Mouse (Mus musculus) cerebellum, adult 9-11 months (tissue): Measurements from ENCODE around the gene Secisbp2.

Experiments
- DNase-seq: peaks from one replicate; pipeline ENCODE4 v3.0.0; 2022

Secisbp2 gene

DNA sequence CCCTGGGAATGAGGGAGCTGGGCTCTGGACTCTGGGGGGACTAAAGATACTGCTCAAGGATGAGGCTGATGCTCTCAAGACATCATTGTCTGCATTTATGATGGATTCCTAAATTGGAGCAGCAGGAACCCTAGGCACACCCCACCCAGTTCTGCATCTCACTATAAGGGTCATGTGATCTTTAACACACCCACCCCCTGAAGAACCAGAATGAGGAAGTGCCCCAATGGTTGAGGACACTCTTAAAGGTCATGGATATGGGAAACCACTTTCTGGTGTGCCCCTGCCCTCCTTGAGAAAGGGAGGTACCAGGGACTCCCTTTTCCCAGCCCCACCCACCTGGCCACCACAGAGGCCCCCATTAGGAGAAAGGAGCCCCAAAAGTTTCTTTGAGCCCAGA lies 45.0 kb downstream of the Secisbp2 start:
- DNase-seq, result no peak

DNA sequence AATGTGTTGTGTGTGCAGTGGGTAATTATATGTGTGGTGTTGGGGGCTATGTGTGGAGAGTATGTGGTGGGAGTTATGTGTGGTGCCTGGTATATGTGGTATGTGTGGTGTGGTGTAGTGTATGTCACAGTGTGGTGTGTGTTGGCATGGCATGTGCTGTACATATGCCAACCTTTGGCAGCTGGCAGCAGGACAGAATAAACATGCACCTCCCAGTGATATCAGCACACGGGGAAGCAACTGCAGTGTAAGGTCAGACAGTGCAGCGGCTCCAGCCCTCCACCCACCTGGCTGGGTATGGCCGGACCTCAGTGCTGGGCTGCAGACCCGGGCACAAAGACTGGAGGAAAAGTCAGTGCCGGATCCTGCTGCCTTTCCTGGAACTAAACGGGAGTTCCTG lies 46.0 kb downstream of the Secisbp2 start:
- DNase-seq, result no peak

DNA sequence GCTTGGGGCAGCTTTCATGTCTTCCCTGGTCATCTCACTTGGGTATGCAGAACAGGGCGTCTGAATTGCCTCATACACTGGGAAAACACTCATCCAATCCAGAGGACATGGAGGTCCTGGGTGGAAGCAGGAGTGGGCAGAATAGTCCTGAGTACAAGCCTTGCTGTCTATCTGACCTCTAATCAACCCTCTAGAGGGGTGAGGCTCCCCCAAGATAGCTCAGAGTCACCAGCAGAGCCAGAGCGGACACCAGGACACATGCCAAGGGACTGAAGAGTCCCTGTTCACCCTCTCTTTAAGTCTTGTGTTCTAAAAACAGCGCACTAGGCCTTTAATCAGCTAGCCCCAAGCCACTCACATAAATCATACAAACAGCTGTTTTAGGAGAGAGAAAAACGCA lies 46.4 kb downstream of the Secisbp2 start:
- DNase-seq, result no peak

DNA sequence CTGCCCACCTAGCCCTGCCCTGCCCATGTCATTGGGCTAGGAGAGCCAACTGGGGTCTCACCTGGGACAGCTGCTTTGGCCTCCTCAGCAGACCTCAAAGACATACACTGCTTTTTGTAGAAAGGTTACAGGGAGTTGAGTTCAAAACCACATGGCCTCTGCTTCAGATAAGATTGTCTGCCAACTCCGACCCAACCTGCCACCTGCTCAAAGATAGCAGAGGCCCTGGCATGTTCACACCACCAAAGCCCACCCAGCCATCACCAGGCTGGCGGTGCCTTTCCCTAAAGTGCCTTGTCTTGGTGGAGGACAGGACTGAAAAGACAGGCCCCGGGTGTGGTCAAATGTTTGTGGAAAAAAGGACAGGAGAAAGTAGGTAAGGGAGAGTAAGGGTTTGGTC lies 46.8 kb downstream of the Secisbp2 start:
- DNase-seq, result no peak

DNA sequence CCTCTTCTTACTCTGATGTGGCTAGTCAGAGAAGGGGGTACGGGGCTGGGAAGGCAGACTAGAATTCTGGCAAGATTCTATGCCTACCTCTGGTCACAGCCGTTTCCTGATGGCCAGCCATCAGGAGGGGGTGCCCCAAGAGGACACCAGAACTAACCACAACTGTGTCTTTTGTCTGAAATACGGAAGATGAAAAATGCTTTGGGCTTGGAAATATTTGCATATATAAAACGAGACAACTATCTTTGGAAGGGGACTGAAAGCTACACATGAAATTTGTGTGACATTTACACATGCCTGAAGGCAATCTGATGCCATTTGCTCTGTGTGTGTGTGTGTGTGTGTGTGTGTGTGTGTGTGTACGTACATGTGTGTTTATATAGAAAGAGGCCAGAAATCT lies 52.4 kb downstream of the Secisbp2 start:
- DNase-seq, result no peak

DNA sequence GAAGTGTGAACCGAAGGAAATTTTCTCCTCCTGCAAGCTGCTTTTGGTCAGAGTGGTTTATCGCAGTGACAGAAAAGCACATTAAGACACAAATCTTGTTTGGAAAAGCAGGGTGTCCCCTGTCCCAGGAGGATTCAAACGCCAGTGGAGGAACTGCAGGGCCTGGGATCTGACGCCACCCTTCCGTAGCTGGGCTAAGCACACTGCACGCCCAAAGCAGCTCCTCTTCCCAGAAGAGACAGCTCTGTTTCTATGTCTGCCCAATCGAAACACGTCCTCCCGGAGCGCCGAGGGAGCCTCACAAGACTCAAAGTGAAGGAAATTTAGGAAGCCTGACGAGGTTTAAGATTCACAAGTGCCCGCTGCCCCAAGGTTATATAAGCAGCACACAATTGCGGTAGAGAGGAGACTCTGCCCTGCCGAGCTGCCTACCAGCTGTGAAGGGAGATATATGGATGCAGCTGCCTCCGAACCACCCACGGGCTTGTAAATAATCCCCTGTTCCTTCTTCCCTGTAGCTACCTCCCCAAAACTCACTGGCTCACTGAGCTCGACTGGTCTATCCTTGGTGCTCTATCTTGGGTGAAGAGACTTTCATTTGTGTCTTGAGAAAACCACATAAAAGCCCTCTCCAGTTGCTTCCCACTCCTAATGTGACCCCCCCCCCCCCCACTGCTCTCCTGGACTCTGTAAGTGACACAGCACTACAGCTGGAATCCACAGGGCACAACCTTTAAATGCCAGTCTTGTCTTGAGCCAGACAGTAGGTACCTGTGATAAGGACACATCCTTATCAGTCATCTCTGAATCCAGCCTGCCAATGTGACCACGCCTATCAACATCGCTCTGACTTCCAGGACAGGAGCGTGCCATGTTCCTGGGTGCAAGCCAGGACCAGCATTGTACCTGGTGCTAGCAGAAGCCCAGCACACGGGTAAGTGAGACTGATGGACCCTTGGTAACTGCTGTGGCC lies 54.7 kb downstream of the Secisbp2 start:
- DNase-seq, result no peak

DNA sequence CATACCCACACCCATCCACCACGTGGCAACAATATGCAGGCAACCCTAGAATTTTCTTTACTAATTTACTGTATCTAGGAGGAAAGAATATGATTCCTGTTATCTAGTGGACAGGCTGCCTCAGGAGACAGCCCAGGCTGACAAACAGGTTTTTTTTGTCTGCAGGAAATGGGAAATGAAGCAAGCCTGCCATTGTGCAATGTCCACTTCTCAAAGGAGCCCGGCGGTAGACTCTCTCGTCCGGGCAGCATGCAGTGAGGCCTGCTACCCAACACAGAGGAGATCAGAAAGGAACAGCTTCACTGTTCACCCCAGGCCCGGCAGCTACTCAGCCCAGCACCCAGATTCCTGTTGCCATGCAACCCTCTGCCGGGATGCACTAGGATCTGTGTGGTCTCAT lies 59.2 kb downstream of the Secisbp2 start:
- DNase-seq, result no peak

DNA sequence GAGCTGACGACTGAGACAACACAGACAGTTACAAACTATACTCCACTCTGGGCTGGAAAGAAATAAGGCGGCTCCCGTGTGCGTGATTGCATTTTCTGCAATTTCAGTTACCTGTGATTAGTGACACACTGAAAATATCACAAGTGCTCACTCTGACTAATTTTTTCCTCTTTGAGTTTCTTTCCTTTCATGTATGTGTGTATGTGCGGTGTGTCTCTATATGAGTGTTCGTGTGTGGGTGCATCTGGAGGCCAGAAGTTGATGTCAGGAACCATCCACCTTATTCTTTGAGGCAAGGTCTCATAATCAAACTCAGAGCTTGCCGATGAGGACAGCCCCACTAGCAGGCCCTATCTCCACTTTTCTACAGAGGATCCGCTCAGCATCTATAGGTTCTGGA lies 60.5 kb downstream of the Secisbp2 start:
- DNase-seq, result no peak

DNA sequence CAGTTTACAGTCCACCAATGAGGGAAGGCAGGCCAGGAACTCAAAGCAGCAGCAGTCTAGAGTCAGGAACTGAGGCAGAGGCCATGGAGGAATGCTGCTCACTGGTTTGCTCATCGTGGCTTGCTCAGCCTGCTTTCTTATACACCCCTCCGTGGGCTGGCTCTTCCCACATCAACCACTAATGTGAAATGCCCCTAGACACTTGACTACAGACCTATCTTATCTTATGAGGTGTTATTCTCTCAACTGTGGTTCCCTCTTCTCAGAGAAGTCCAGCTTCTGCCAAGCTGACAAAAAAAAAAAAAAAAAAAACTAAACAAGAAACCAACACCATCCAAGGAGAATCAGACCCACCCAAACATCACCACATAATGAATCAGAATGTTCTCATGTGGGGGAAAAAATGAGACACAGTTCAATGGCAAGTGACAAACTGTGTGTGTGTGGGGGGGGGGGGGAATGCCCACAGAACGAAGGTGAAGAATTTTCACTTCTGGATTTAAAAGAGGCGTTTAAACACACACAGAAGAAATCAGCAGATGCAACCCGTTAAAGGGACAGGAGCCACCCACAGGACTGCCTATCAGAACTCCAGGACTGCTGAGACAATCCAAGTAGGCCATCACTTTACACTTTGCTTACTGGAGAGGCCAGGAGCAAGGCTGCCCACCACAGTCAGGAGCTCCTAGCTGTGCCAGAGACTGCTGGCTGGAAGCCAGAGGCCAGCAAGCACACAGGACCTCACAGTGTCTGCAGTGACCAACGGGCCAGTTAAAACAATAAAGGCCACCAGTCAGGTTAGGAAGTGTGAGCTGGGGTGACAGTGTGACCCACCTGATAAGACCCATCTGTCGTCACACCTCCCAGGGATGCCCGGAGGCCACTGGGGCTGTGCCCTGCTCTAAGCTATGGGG lies 65.1 kb downstream of the Secisbp2 start:
- DNase-seq, result peak; percentile 79

DNA sequence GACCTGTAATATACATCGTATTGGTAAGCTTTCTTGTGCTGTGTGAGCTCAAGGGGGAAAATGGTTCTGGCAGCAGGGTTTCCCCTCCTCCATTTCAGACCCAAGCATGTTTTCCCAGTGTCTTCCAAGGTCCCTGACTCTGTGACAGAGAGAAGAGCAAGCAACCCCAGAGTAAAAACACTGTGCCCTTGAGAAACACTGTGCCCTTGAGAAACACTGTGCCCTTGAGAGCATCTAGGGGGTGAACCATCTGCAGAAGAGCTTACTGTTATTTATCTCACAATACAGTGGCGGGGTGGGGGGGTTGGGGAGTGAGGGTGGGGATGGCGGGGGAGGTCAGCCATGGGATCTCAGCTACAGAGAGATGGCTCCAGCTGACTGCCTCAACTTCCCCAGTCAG lies 67.8 kb downstream of the Secisbp2 start:
- DNase-seq, result no peak

DNA sequence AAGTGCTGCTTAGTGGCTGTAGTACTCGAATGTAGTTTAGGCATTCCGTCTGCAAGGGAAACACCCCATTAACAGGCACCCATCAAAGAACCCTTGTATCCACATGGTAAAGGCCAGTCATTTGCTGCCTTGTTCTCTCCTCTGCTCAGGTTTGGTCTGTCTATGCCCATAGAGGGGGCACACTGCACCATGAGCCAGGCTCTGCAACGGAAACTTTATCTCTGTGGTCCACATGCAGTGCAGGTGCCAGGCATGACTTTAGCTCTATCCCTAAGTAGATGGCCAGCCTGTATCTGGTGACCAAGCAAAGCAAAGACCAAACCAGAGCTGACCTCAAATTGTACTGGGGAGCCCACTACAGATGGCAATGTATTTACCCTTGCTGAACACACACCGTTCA lies 69.1 kb downstream of the Secisbp2 start:
- DNase-seq, result no peak

DNA sequence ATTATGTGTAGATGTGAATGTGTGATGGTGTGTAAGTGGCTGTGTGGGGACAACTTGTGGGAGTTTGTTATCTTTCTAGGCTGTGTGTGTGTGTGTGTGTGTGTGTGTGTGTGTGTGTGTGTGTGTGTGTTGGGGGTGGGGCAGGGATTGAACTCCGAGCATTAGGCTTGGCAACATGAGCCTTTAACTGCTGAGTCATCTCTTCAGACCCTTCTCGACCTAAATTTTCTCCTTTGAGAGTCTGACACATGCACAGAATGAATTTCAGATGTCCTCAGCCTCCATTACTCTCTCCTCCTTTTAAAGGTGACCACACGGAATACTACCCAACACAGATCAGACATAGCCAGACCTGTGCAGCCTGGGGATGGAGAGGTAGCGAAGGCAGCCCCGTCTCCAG lies 71.6 kb downstream of the Secisbp2 start:
- DNase-seq, result no peak

DNA sequence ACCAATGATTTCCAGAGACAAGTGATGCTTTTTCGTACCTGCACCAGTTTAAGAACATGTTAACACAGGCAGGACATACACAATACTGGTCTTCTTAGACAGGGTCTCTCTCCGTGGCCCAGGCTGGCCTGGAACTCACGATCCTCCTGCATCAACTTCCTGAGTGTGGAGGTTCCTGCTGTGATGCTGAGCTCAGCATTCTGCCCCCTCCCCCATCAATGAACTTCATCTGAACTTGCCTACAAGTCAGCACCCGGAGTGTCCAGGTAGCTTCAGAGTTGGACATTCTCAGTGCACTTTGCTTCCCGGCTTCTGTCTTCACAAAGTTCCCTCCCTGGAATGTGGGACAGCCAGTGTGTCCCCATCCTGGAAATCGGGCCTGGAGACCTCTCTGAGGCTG lies 73.1 kb downstream of the Secisbp2 start:
- no peak for DNase-seq

DNA sequence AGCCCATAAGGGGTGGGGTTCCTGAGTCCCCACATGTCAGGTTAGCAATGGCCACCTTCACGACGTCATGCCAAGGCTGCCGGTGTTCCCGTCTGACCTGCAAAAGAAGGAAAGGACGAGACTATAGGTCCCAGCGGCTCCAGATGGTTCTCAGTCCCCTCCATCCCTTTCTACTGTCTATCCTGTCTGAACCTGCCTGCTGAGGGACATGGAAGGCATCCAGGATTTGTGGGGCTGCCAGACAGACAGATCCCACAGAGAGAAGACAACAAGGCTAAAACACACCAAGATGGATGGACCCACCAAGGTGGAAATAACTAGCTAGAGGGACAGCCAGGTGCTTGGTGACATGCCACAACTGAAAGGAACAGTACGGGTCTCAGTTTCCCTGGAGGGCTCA lies 73.9 kb downstream of the Secisbp2 start:
- DNase-seq, result peak; percentile 59

DNA sequence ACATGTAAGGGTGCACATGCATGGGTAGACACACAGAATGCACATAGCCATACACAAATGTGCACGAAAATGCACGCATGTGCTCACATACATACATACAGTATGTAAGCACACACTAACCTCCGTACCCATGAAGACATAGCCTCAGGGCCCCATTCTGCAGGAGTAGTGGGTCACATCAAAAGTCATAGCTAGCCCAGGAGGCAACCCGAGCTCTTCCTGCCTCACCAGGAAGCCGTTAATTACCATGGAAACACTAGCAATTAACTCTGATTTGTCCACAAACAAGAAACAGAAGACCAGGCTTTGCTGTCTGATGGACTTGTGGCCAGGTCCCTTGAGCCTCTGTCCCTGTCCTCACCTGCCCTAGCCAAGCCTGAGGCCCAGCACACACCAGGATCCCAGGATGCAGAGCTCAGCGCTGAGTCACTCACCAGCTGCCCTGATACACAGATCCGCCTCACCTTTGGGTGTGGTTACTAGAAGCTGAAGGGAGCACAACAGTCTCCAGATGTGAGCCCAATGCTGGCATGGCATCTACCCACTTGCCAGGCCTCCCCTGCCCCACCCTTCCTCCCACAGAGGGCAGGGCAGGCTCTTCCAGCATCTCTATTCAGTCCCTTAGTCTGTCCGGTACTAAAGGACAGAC lies 74.6 kb downstream of the Secisbp2 start:
- DNase-seq, result peak; percentile 48

DNA sequence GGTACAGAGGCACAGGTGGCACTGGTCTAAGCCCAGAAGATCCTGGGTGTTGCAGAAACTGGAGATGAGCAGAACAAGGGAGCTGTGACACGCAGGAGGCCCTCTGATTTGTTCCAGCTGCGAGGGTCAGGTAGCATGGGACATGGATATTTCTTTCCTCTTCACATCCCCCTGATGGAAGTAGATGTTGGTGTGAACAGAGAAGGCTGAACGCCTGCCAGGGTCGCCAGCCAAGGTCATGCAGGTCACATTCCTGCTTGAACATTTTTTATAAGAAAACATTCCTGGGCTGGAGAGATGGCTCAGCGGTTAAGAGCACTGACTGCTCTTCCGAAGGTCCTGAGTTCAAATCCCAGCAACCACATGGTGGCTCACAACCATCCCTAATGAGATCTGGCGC lies 75.9 kb downstream of the Secisbp2 start:
- no peak for DNase-seq

DNA sequence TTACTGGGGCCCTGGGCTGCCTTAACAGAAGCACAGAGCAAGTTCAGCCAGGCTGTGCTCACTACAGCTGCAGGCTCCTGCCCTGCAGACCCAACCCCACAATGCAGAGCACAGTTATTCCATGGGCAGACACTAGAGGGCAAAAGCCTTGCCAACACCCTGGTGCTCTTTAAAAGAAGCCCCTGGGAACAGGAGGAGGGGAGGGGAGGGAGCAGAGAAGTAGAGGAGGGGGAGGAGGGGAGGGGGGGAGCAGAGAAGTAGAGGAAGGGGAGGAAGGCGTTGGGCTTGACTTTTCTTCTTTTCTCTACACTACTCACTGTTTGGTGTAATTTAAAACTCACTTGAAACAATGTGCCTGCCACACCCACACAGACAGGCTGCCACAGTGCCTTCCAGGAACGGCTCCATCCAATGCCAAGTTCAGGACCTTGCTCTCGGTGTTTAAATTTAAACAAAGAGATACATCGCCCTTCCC lies 78.4 kb downstream of the Secisbp2 start:
- DNase-seq, result no peak

DNA sequence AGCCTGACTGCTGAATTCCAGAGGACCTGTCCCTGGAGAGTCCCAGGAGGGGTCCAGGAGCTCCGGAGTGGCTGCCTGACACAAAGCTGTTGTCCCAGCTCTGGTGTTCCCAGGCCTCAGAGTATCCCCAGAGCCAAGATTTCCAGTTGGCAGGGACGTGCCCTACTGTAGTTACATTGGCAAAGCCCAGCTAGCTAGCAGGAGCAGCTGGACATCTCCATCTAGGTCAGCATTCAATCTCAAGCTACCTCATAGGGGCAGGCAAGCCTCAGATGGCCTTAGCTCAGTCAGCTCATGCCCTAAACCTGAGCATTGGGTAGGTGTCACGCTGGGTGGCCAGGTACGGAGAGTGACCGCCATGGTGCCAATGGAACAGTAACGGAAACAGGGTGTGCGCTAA lies 80.0 kb downstream of the Secisbp2 start:
- DNase-seq, result peak; percentile 93

DNA sequence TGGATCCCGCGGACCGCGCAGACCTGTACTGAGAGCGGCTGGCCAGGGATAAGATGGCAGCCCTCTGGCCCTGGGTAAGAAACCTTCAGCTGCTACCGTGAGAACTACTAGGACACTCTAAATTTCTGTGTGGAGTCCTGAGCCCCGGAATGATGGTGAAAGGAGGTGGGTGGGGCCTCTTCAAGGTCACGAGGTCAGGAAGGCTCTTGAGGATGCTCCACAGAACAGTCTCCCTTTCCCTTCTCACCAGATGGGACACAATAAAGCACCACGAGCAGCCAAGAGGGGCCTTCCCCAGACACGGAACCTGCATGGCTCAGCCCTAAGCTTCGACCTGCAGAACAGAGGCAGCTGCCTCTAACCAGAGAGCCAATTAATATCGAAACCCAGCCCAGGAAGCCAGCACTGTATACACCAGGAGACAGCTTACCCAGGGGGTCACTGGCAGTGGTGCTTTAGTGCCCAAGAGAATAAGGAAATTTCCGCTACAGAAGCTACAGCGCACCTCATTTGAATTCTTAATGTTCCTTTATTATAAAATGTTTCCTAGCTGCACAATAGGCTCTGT lies 80.7 kb downstream of the Secisbp2 start:
- DNase-seq, result no peak
